Mouse (Mus musculus): ENCODE data around the gene Sart1.

DNA sequence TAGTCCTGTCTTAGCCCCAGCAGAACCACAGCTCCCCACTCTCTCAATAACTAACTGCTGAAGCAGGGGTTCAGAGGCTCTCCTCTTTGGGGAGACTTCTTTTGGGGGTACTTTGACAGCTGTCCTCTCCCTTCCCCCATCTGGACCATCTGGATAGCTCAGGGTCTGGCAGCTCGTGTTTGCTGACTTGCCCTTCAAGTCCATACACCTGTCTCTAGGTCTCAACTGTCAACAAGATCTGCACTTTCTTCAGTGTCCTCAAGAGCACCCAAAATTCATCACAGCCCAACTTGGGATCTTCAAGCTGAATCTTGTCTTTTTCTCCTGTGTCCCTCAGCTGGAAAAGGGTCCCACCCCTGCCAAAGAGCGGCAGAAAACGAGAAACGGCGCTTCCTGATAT, 33.3 kb upstream of the Sart1 start:
- no peak for TF ChIP-seq CTCF (IDR thresholded peaks at IDR 0.05; ENCODE audit: low read depth)
- TF ChIP-seq EP300 (IDR thresholded peaks at IDR 0.05; ENCODE audit: low read depth): no peak
